Comparison of ENCODE assay signal across 8 mouse cellular contexts in genomic region chr17:3253508-3254176, GRCm38 (mm10).
DNase-seq lines count a peak whose midpoint lies in the region; ATAC-seq and TF ChIP-seq lines count a peak whose summit lies in the region.

No protein-coding gene starts in this region.

- no peaks in the 10 kb centered on the region for H3K9me3 ChIP-seq in limb, embryonic 11.5 days (ENCODE audit: control insufficient read depth, low read length)
- no peaks in the 10 kb centered on the region for H3K9me3 ChIP-seq in limb, embryonic 10.5 days (replicated peaks)
- no peaks in the 10 kb centered on the region for H3K9me3 ChIP-seq in liver, postnatal 0 days (ENCODE audit: low read length)

- peak; percentile 16; the same call in 1 of the 2 replicates for TF ChIP-seq CTCF in bone marrow, adult 2 months (IDR thresholded peaks at IDR 0.05; ENCODE audit: control insufficient read depth, insufficient read depth, low read length)
- TF ChIP-seq CTCF in liver, postnatal 0 days (IDR thresholded peaks at IDR 0.05; ENCODE audit: low read depth): peak; percentile 56

- H3K27me3 ChIP-seq in limb, embryonic 11.5 days (ENCODE audit: control insufficient read depth, insufficient read depth, low read length): no peaks in the 10 kb centered on the region
- H3K27me3 ChIP-seq in limb, embryonic 10.5 days (ENCODE audit: low read depth, poor library complexity, severe bottlenecking): no peaks in the 10 kb centered on the region
- no peaks in the 10 kb centered on the region for H3K27me3 ChIP-seq in liver, postnatal 0 days (ENCODE audit: insufficient read depth, low read length)

- 88% methylated on average over 10 of the region's 10 CpGs for WGBS in limb, embryonic 11.5 days
- WGBS in limb, embryonic 10.5 days: 91% methylated on average over 10 of the region's 10 CpGs
- 89% methylated on average over 10 of the region's 10 CpGs for WGBS in bone marrow, adult 2 months
- 89% methylated on average over 10 of the region's 10 CpGs for WGBS in liver, postnatal 0 days (ENCODE audit: insufficient replicate concordance)

- DNase-seq in cerebellum, adult 18-20 months: peak; percentile 45 to 47
- DNase-seq in cerebellum, adult 11 months: no peak
- DNase-seq in limb, embryonic 11.5 days (ENCODE audit: low spot score): peak; percentile 34
- DNase-seq in limb, embryonic 10.5 days (ENCODE audit: low spot score): no peak
- DNase-seq in gastrocnemius, postnatal 14 days: peak; percentile 34
- DNase-seq in liver, postnatal 0 days: peak; percentile 53
- DNase-seq in thymus, postnatal 25 days: peak; percentile 39

- no peak overlapping the region for H3K27ac ChIP-seq in limb, embryonic 11.5 days (replicated peaks; ENCODE audit: low read depth, low read length)
- no peak overlapping the region for H3K27ac ChIP-seq in limb, embryonic 10.5 days
- H3K27ac ChIP-seq in bone marrow, adult 2 months (ENCODE audit: control insufficient read depth, insufficient read depth, low read depth, low read length, poor library complexity): no peak overlapping the region
- H3K27ac ChIP-seq in liver, postnatal 0 days (ENCODE audit: low read depth): no peak overlapping the region

- no peaks in the 10 kb centered on the region for H3K4me1 ChIP-seq in limb, embryonic 11.5 days (ENCODE audit: control insufficient read depth, insufficient read depth, low read length)
- no peaks in the 10 kb centered on the region for H3K4me1 ChIP-seq in limb, embryonic 10.5 days
- H3K4me1 ChIP-seq in bone marrow, adult 2 months (ENCODE audit: control insufficient read depth, insufficient read depth, low read length): no peaks in the 10 kb centered on the region
- H3K4me1 ChIP-seq in liver, postnatal 0 days (ENCODE audit: insufficient read depth): no peaks in the 10 kb centered on the region

- no peak overlapping the region for H3K4me3 ChIP-seq in limb, embryonic 11.5 days (ENCODE audit: low read depth, low read length)
- H3K4me3 ChIP-seq in limb, embryonic 10.5 days: no peak overlapping the region
- H3K4me3 ChIP-seq in bone marrow, adult 2 months (replicated peaks; ENCODE audit: control insufficient read depth, low read depth, low read length): no peak overlapping the region
- H3K4me3 ChIP-seq in liver, postnatal 0 days (ENCODE audit: low read depth, low read length): no peak overlapping the region

- no peak for TF ChIP-seq EP300 in liver, postnatal 0 days (IDR thresholded peaks at IDR 0.05; ENCODE audit: low read depth)

- no peak for ATAC-seq in limb, embryonic 11.5 days (ENCODE audit: insufficient number of reproducible peaks, low FRiP score, low TSS enrichment, low read depth)
- no peak for ATAC-seq in liver, postnatal 0 days

- intact Hi-C loops in gastrocnemius, postnatal 14 days (cut with DNase I; ENCODE audit: low total_unique reads): no loop called here

- H3K36me3 ChIP-seq in limb, embryonic 11.5 days (ENCODE audit: control insufficient read depth, insufficient read depth, low read length): no peaks in the 10 kb centered on the region
- H3K36me3 ChIP-seq in limb, embryonic 10.5 days: peaks cover 7% of the 10 kb centered on the region; the same call in 1 of the 2 replicates
- H3K36me3 ChIP-seq in liver, postnatal 0 days (replicated peaks; ENCODE audit: insufficient read depth, low read length): no peaks in the 10 kb centered on the region

- H3K9ac ChIP-seq in limb, embryonic 11.5 days (ENCODE audit: low read length): no peak overlapping the region
- no peak overlapping the region for H3K9ac ChIP-seq in liver, postnatal 0 days (replicated peaks)

- H3K4me2 ChIP-seq in limb, embryonic 11.5 days (ENCODE audit: low read depth, severe bottlenecking): no peak overlapping the region
- H3K4me2 ChIP-seq in liver, postnatal 0 days (ENCODE audit: low read depth, low read length): no peak overlapping the region

- TF ChIP-seq POLR2A in bone marrow, adult 2 months (IDR thresholded peaks at IDR 0.05; ENCODE audit: borderline replicate concordance, control insufficient read depth, low read depth, low read length): no peak

Comparison
In these comparisons a context has a peak if more than half of its experiments do, and no peak if none do; other contexts are left out.
1. DNase-seq: peak in cerebellum, adult 18-20 months (2 of 2), limb, embryonic 11.5 days (single experiment), gastrocnemius, postnatal 14 days (single experiment), liver, postnatal 0 days (single experiment) and thymus, postnatal 25 days (single experiment); none in cerebellum, adult 11 months (single experiment) and limb, embryonic 10.5 days (single experiment).